Comparison of ENCODE assay signal across 9 mouse cellular contexts in the genomic region with DNA sequence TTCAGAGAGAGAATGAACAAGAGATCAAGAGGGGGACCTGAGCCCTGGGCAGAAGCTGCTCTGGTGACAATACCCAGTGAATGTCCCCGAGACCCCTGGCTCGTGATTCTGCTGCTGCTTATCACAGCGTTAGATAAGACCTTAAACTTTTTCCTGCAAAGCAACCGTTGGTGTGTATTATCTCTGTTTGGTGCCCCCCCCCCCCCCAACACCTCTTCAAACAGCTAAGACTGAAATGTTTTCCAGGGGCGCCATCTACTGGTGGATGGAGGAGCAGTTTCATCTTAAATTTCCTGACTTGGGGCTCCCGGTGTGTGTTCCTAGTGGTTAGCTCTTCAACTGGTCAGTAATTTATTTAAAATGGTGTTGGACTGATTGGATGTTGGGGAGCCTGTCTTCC. TPM values are rescaled to one million over a fixed set of nuclear protein-coding genes. Genes with fewer than 3 reads are reported as not detected.
DNase-seq lines count a peak whose midpoint lies in the region; ATAC-seq lines count a peak whose summit lies in the region.
"Had no signal": no experiment of that assay in that cellular context is flagged by ENCODE, and none has a peak within 500 bp of the region (broad histone marks: within the 10 kb centered on the region; RNA-seq: fewer than 3 reads in every experiment).

No protein-coding gene starts in this region.

- 0 out of 2 replicates have a peak overlapping the region, but pooled peaks have one; percentile 10 for H3K4me2 ChIP-seq in liver, embryonic 15.5 days

- H3K9ac ChIP-seq in liver, embryonic 15.5 days: no peak overlapping the region

- DNase-seq in ovary, postnatal 10 days (ENCODE audit: low spot score): peak; percentile 61
- DNase-seq in ovary, adult 18-20 months (ENCODE audit: low spot score): no peak
- peak; percentile 87 for DNase-seq in adrenal gland, postnatal 10 days
- peak; percentile 71 for DNase-seq in forelimb bud, embryonic 11.5 days (ENCODE audit: low read depth, low spot score)
- DNase-seq in kidney, postnatal 36 days: peak; percentile 73 to 87
- DNase-seq in right cerebral cortex, postnatal 36 days (ENCODE audit: low spot score in 2 of 2): peak; percentile 45 to 58

- no peak overlapping the region for H3K4me3 ChIP-seq in liver, embryonic 15.5 days (replicated peaks)

- H3K27ac ChIP-seq in liver, embryonic 15.5 days (replicated peaks): no peak overlapping the region

- H3K36me3 ChIP-seq in liver, embryonic 15.5 days (replicated peaks): peaks cover 9% of the 10 kb centered on the region

- H3K4me1 ChIP-seq in liver, embryonic 15.5 days (replicated peaks): peaks cover 75% of the 10 kb centered on the region

- H3K27me3 ChIP-seq in liver, embryonic 15.5 days: no peaks in the 10 kb centered on the region

- H3K9me3 ChIP-seq in liver, embryonic 15.5 days (replicated peaks): no peaks in the 10 kb centered on the region

- WGBS in liver, embryonic 15.5 days (ENCODE audit: insufficient replicate concordance): under 1% methylated on average over 6 of the region's 6 CpGs

- ATAC-seq in liver, embryonic 15.5 days (ENCODE audit: insufficient read depth): no peak
- ATAC-seq in monocyte, adult 5-6 weeks (replicated peaks; ENCODE audit: insufficient number of reproducible peaks, low FRiP score, low TSS enrichment, poor library complexity, severe bottlenecking): no peak

RNA-seq across cellular contexts. Expression of a gene that starts 2.2 kb away (rescaled TPM):
- 10 to 100 TPM; 32.0 to 47.2 TPM for total RNA-seq in adrenal gland, postnatal 10 days (2021)
- 38.2 and 42.4 TPM in 2 replicates for polyA plus RNA-seq in liver, embryonic 15.5 days (2015; fragmentation: Nextera tagmentation; extraction: Ambion mirVana)
- total RNA-seq in monocyte, adult 5-6 weeks (2017): 3.1 to 5.1 TPM (median 4.9 TPM) in 3 replicates

RNA-seq across cellular contexts. Expression of a gene that starts 35.0 kb away (rescaled TPM):
- total RNA-seq in adrenal gland, postnatal 10 days (2021): 1 to 10 TPM; 2.3 to 4.6 TPM
- polyA plus RNA-seq in liver, embryonic 15.5 days (2015; fragmentation: Nextera tagmentation; extraction: Ambion mirVana): 3.2 and 4.5 TPM in 2 replicates
- total RNA-seq in monocyte, adult 5-6 weeks (2017): not detected in 3 replicates
- polyA plus RNA-seq: heart, embryonic 14.5 days had no signal

RNA-seq across cellular contexts. Expression of a gene that starts 39.9 kb away (rescaled TPM):
- total RNA-seq in adrenal gland, postnatal 10 days (2021): 10 to 100 TPM; 14.0 to 21.3 TPM
- 15.2 and 20.6 TPM in 2 replicates for polyA plus RNA-seq in liver, embryonic 15.5 days (2015; fragmentation: Nextera tagmentation; extraction: Ambion mirVana)
- total RNA-seq in monocyte, adult 5-6 weeks (2017): 23.5 to 63.3 TPM (median 27.5 TPM) in 3 replicates
